In the genomic region with DNA sequence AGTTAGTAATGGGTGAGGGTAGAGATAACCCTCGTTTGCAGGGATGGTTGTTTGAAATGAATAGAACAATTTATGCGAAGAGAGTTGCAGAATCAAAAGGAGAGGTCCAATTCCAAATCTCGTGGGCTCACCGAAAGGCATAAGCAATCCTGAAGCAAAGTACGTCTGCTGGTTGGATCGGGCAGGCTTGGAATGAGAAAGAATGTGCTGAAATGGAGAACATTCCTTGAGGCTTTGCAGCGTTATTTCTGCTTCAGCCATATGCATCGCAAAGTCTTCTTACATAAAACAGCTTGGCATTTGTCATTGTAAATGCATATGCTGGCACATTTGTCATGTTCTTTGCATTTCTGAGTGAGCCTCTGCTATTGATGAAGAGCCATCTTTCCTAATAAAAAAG, we compare ENCODE assay signal across 17 mouse cellular contexts. TPM values are rescaled to one million over a fixed set of nuclear protein-coding genes. Genes with fewer than 3 reads are reported as not detected.
A peak's percentile ranks its signal among the peaks of the same experiment; 100 is the strongest.
DNase-seq lines count a peak whose midpoint lies in the region; ATAC-seq and TF ChIP-seq lines count a peak whose summit lies in the region.
"Had no signal": no experiment of that assay in that cellular context is flagged by ENCODE, and none has a peak within 500 bp of the region (broad histone marks: within the 10 kb centered on the region; RNA-seq: fewer than 3 reads in every experiment).

No protein-coding gene starts in this region.

- no peak overlapping the region for H3K4me3 ChIP-seq in cortical plate, adult 2 months (ENCODE audit: insufficient read depth, low read length)
- no peak overlapping the region for H3K4me3 ChIP-seq in hindbrain, postnatal 0 days (ENCODE audit: low read length)
- H3K4me3 ChIP-seq: gastrocnemius, adult 2 months; limb, embryonic 13.5 days had no signal

- no peaks in the 10 kb centered on the region for H3K27me3 ChIP-seq in hindbrain, postnatal 0 days (ENCODE audit: insufficient read depth, low read length)
- H3K27me3 ChIP-seq: limb, embryonic 13.5 days had no signal

- DNase-seq in layer of hippocampus, adult 8-10 months (ENCODE audit: low spot score in 2 of 2) = peak; percentile 29 to 32
- no peak for DNase-seq in layer of hippocampus, adult 9-10 months (ENCODE audit: low spot score)
- peak; percentile 11 to 25 for DNase-seq in frontal cortex, postnatal 10 days (ENCODE audit: low spot score in 2 of 2)
- DNase-seq in left cerebral cortex, postnatal 36 days (ENCODE audit: low spot score in 2 of 2) = peak; percentile 42
- no peak for DNase-seq in lung, postnatal 25 days (ENCODE audit: low spot score)
- no peak for DNase-seq in hindbrain, postnatal 0 days (ENCODE audit: low spot score)
- DNase-seq in kidney, adult 8-10 months = no peak
- DNase-seq: adrenal gland, postnatal 14 days; cerebellum, adult 9-11 months; gastrocnemius, adult 2 months; heart, postnatal 4 days; lung, postnatal 14 days had no signal

- WGBS in hindbrain, postnatal 0 days = 82% methylated on average over 8 of the region's 8 CpGs

- H3K27ac ChIP-seq in cortical plate, adult 2 months (ENCODE audit: insufficient read depth, low read length) = peak overlapping the region; percentile 94
- H3K27ac ChIP-seq in hindbrain, postnatal 0 days = no peak overlapping the region
- H3K27ac ChIP-seq: gastrocnemius, adult 2 months; limb, embryonic 13.5 days had no signal

- ATAC-seq in hindbrain, postnatal 0 days = no peak
- ATAC-seq: activated CD4-positive, CD25-positive, alpha-beta regulatory T cell, adult 4 months; midbrain, embryonic 16.5 days; Patski had no signal

- H3K36me3 ChIP-seq in hindbrain, postnatal 0 days (ENCODE audit: insufficient read depth, low read length) = no peaks in the 10 kb centered on the region
- H3K36me3 ChIP-seq: limb, embryonic 13.5 days had no signal

- no peak overlapping the region for H3K9ac ChIP-seq in hindbrain, postnatal 0 days (replicated peaks; ENCODE audit: low read length)
- H3K9ac ChIP-seq: limb, embryonic 13.5 days had no signal

- no peak overlapping the region for H3K4me2 ChIP-seq in hindbrain, postnatal 0 days (ENCODE audit: low read depth, low read length)
- H3K4me2 ChIP-seq: limb, embryonic 13.5 days had no signal

- TF ChIP-seq CTCF in cortical plate, adult 2 months (IDR thresholded peaks at IDR 0.05; ENCODE audit: extremely low read depth, insufficient read depth, low read length) = no peak
- TF ChIP-seq CTCF in hindbrain, postnatal 0 days (IDR thresholded peaks at IDR 0.05; ENCODE audit: low read depth) = no peak

- TF ChIP-seq POLR2A in cortical plate, adult 2 months (IDR thresholded peaks at IDR 0.05; ENCODE audit: extremely low read depth, insufficient read depth, low read length) = no peak

- intact Hi-C loops in left cerebral cortex, postnatal 36 days (cut with DNase I) = no loop called here

- H3K9me3 ChIP-seq in hindbrain, postnatal 0 days (ENCODE audit: low read length) = no peaks in the 10 kb centered on the region
- H3K9me3 ChIP-seq: limb, embryonic 13.5 days had no signal

- peaks cover 9% of the 10 kb centered on the region; the same call in 1 of the 2 replicates for H3K4me1 ChIP-seq in cortical plate, adult 2 months (ENCODE audit: control insufficient read depth, insufficient read depth, low read length)
- H3K4me1 ChIP-seq in hindbrain, postnatal 0 days (ENCODE audit: insufficient read depth, low read length) = no peaks in the 10 kb centered on the region
- H3K4me1 ChIP-seq: limb, embryonic 13.5 days had no signal

RNA-seq across cellular contexts. Expression of a gene that starts 29.2 kb away (rescaled TPM):
- 10 to 100 TPM; 64.8 to 75.7 (median 68.7) TPM for total RNA-seq in layer of hippocampus, adult 8-10 months (2022)
- 43.5 and 46.8 TPM in 2 replicates for polyA plus RNA-seq in cortical plate, adult 2 months (2012; rRNA removed)
- total RNA-seq in left cerebral cortex, postnatal 36 days (2021) = 10 to 100 TPM; 61.7 to 70.4 TPM
- total RNA-seq in hindbrain, postnatal 0 days (2014; rRNA removed) = 49.0 and 51.9 TPM in 2 replicates
- polyA plus RNA-seq in hindbrain, postnatal 0 days (2015; fragmentation: Nextera tagmentation; extraction: Ambion mirVana) = 31.0 and 33.1 TPM in 2 replicates

RNA-seq across cellular contexts. Expression of a gene that starts 50.9 kb away (rescaled TPM):
- 10 to 100 TPM; 16.7 to 21.6 (median 18.3) TPM for total RNA-seq in layer of hippocampus, adult 8-10 months (2022)
- polyA plus RNA-seq in cortical plate, adult 2 months (2012; rRNA removed) = 24.0 and 26.4 TPM in 2 replicates
- total RNA-seq in left cerebral cortex, postnatal 36 days (2021) = 10 to 100 TPM; 18.1 to 21.3 TPM
- total RNA-seq in hindbrain, postnatal 0 days (2014; rRNA removed) = 21.5 and 22.4 TPM in 2 replicates
- 62.4 and 65.6 TPM in 2 replicates for polyA plus RNA-seq in hindbrain, postnatal 0 days (2015; fragmentation: Nextera tagmentation; extraction: Ambion mirVana)

RNA-seq across cellular contexts. Expression of a gene that starts 51.1 kb away (rescaled TPM):
- under 1 TPM in 3 of 4 experiments, not detected in 1; 0.37 to 0.57 (median 0.45) TPM for total RNA-seq in layer of hippocampus, adult 8-10 months (2022)
- polyA plus RNA-seq in cortical plate, adult 2 months (2012; rRNA removed) = 0.68 and 0.75 TPM in 2 replicates
- under 1 TPM; 0.74 to 0.82 TPM for total RNA-seq in left cerebral cortex, postnatal 36 days (2021)
- 2.7 and 4.8 TPM in 2 replicates for total RNA-seq in hindbrain, postnatal 0 days (2014; rRNA removed)
- 6.1 and 7.8 TPM in 2 replicates for polyA plus RNA-seq in hindbrain, postnatal 0 days (2015; fragmentation: Nextera tagmentation; extraction: Ambion mirVana)

Comparison
In these comparisons a context has a peak if more than half of its experiments do, and no peak if none do; other contexts are left out.
1. DNase-seq: peak in layer of hippocampus, adult 8-10 months (2 of 2), frontal cortex, postnatal 10 days (2 of 2) and left cerebral cortex, postnatal 36 days (2 of 2); none in layer of hippocampus, adult 9-10 months (single experiment), lung, postnatal 25 days (single experiment), hindbrain, postnatal 0 days (single experiment) and kidney, adult 8-10 months (0 of 2).